In the genomic region with DNA sequence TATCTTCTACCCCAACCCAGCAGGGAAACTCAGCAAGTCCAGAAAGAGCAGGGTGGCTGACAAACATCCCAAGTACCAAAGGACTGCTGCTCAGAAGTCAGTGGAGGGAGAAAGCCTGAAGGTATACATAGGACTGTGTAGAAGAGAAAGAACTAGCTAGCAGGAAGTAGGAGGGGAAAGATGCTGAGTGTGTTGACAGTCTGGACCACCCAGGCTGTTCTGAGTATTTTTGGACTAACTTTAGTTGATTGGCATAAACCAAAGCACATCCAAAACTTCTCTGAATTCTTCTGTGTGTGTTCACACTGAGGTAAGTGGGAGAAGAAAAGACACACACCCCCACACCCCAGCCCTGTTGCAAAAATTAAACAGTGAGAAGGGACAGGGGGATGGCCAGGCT, we compare ENCODE assay signal across 13 mouse cellular contexts.
"Had no signal": no experiment of that assay in that cellular context is flagged by ENCODE, and none has a peak within 500 bp of the region (broad histone marks: within the 10 kb centered on the region; RNA-seq: fewer than 3 reads in every experiment).

No protein-coding gene starts in this region.

- H3K4me2 ChIP-seq: liver, embryonic 12.5 days; midbrain, embryonic 12.5 days; neural tube, embryonic 13.5 days had no signal

- H3K27me3 ChIP-seq: liver, embryonic 12.5 days; midbrain, embryonic 12.5 days; neural tube, embryonic 13.5 days had no signal

- ATAC-seq: hindbrain, embryonic 16.5 days; inflammation-experienced regulatory T-cells, adult 6 months; liver, embryonic 12.5 days; midbrain, embryonic 16.5 days had no signal

- H3K4me3 ChIP-seq: left cerebral cortex, adult 2 months; limb, embryonic 10.5 days; liver, embryonic 12.5 days; midbrain, embryonic 12.5 days; neural tube, embryonic 13.5 days had no signal

- H3K36me3 ChIP-seq: limb, embryonic 10.5 days; liver, embryonic 12.5 days; midbrain, embryonic 12.5 days; neural tube, embryonic 13.5 days had no signal

- DNase-seq: kidney, adult 9 months; kidney, postnatal 14 days; right cerebral cortex, postnatal 14 days; thymus, adult 2 months; thymus, postnatal 25 days had no signal

- H3K4me1 ChIP-seq: liver, embryonic 12.5 days; neural tube, embryonic 13.5 days had no signal

- H3K27ac ChIP-seq: left cerebral cortex, adult 2 months; limb, embryonic 10.5 days; liver, embryonic 12.5 days; midbrain, embryonic 12.5 days; neural tube, embryonic 13.5 days had no signal

- H3K9ac ChIP-seq: liver, embryonic 12.5 days; midbrain, embryonic 12.5 days; neural tube, embryonic 13.5 days had no signal

- H3K9me3 ChIP-seq: limb, embryonic 10.5 days; liver, embryonic 12.5 days; midbrain, embryonic 12.5 days; neural tube, embryonic 13.5 days had no signal
